Mouse (Mus musculus) activated CD4-positive, CD25-positive, alpha-beta regulatory T cell, adult 4 months (primary cell): ENCODE measurements around the gene Galnt11. TPM values are rescaled to one million over a fixed set of nuclear protein-coding genes. Genes with fewer than 3 reads are reported as not detected.
"Not testable (repeated sequence)": the region's sequence is repeated elsewhere in the genome, so short reads cannot be mapped to it uniquely, and the experiment has no call there.

Source experiments
- ATAC-seq: one replicate; pipeline ENCODE4 v1.8.0; 2017
- polyA plus RNA-seq, 2 experiments: library from polyadenylated mRNA; unstranded; fragments of 100-300 nt; shearing (Covaris generic); gene quantifications; one replicate each; pipeline ENCODE4 v1.2.1; 2017

The Galnt11 gene
- polyA plus RNA-seq: 1 to 10 TPM; 7.8 to 9.2 TPM

GRCm38 (mm10) chr5:25221604-25222003 is at the start of gene Galnt11:
Gene Galnt11 (plus strand): TSS chr5:25221904.
- ATAC-seq: no peak

- ATAC-seq: not testable (repeated sequence)
These were observed 43.8 kb upstream of the Galnt11 start for GRCm38 (mm10) chr5:25177937-25178336.

GRCm38 (mm10) chr5:25178543-25178942 is 43.2 kb upstream of the Galnt11 start:
- ATAC-seq: not testable (repeated sequence)

- no peak for ATAC-seq
These were observed 42.4 kb upstream of the Galnt11 start for GRCm38 (mm10) chr5:25179284-25179683.

GRCm38 (mm10) chr5:25179936-25180488 is 41.7 kb upstream of the Galnt11 start:
- ATAC-seq: no peak

GRCm38 (mm10) chr5:25181004-25181531 is 40.6 kb upstream of the Galnt11 start, which contains the start of gene Galntl5:
Gene Galntl5 (plus strand): TSS chr5:25181460.
- no peak for ATAC-seq

- no peak for ATAC-seq
These were observed 38.1 kb upstream of the Galnt11 start for GRCm38 (mm10) chr5:25183595-25183994.

- no peak for ATAC-seq
These were observed 37.1 kb upstream of the Galnt11 start for GRCm38 (mm10) chr5:25184594-25184993.

GRCm38 (mm10) chr5:25187727-25188126 is 34.0 kb upstream of the Galnt11 start:
- no peak for ATAC-seq

GRCm38 (mm10) chr5:25188802-25189201 is 32.9 kb upstream of the Galnt11 start:
- ATAC-seq: no peak

GRCm38 (mm10) chr5:25190521-25190920 is 31.2 kb upstream of the Galnt11 start:
- no peak for ATAC-seq

GRCm38 (mm10) chr5:25211872-25212271 is 9.8 kb upstream of the Galnt11 start:
- ATAC-seq: no peak

GRCm38 (mm10) chr5:25213216-25213615 is 8.5 kb upstream of the Galnt11 start:
- ATAC-seq: not testable (repeated sequence)

- no peak for ATAC-seq
These were observed 6.7 kb upstream of the Galnt11 start for GRCm38 (mm10) chr5:25215006-25215405.

- ATAC-seq: peak; percentile 97
These were observed 1.3 kb downstream of the Galnt11 start, which contains the start of gene E130116L18Rik for GRCm38 (mm10) chr5:25222752-25223702. Gene E130116L18Rik (minus strand): TSS chr5:25223153.

GRCm38 (mm10) chr5:25224377-25224776 is 2.7 kb downstream of the Galnt11 start:
- ATAC-seq: not testable (repeated sequence)

- ATAC-seq: no peak
These were observed 21.4 kb downstream of the Galnt11 start for GRCm38 (mm10) chr5:25243101-25243500.

GRCm38 (mm10) chr5:25245806-25246472 is 24.2 kb downstream of the Galnt11 start:
- no peak for ATAC-seq

- ATAC-seq: no peak
These were observed 24.8 kb downstream of the Galnt11 start for GRCm38 (mm10) chr5:25246473-25246865.

- no peak for ATAC-seq
These were observed 25.3 kb downstream of the Galnt11 start for GRCm38 (mm10) chr5:25247036-25247435.

GRCm38 (mm10) chr5:25252423-25252822 is 30.7 kb downstream of the Galnt11 start:
- no peak for ATAC-seq

- no peak for ATAC-seq
These were observed 31.3 kb downstream of the Galnt11 start for GRCm38 (mm10) chr5:25252825-25253544.
